Mouse (Mus musculus) hindbrain, postnatal 0 days (tissue): ENCODE data around the gene Gm11020. TPM values are rescaled to one million over a fixed set of nuclear protein-coding genes. Genes with fewer than 3 reads are reported as not detected.

Experiments used
- ATAC-seq: fragments of 200-750 bp; cut with Nextera tagmentation; 2 replicates; pipeline ENCODE4 v1.8.0; 2017; ENCODE audit warnings: mild to moderate bottlenecking, moderate TSS enrichment, moderate library complexity
- DNase-seq: peaks from one replicate; pipeline ENCODE4 v3.0.0-alpha.2; 2015; ENCODE audit warnings: low spot score
- H3K27ac ChIP-seq: fragments of 300-500 bp; sonication (generic); 2 replicates; pipeline ENCODE4 v1.5.1; 2014; ENCODE audit warnings: mild to moderate bottlenecking
- H3K27me3 ChIP-seq: fragments of 300-500 bp; sonication (generic); 2 replicates; pipeline ENCODE4 v1.6.1; 2014; ENCODE audit warnings: low read length, mixed read lengths; ENCODE audit not compliant: insufficient read depth
- H3K36me3 ChIP-seq: fragments of 300-500 bp; sonication (generic); 2 replicates; pipeline ENCODE4 v1.6.1; 2014; ENCODE audit warnings: low read length, mixed read lengths; ENCODE audit not compliant: insufficient read depth
- H3K4me1 ChIP-seq: fragments of 300-500 bp; sonication (generic); 2 replicates; pipeline ENCODE4 v1.6.1; 2014; ENCODE audit warnings: antibody characterized with exemption, low read length, mixed read lengths; ENCODE audit not compliant: insufficient read depth
- H3K4me2 ChIP-seq: fragments of 300-500 bp; sonication (generic); 2 replicates; pipeline ENCODE4 v1.6.1; 2014; ENCODE audit warnings: low read depth, mild to moderate bottlenecking, low read length, moderate library complexity, mixed read lengths
- H3K4me3 ChIP-seq: fragments of 300-500 bp; sonication (generic); 2 replicates; pipeline ENCODE4 v1.5.1; 2014; ENCODE audit warnings: low read length
- H3K9ac ChIP-seq: fragments of 300-500 bp; sonication (generic); replicated peaks from 2 replicates; pipeline ENCODE4 v1.6.1; 2014; ENCODE audit warnings: mild to moderate bottlenecking, low read length, moderate library complexity, mixed read lengths
- H3K9me3 ChIP-seq: fragments of 300-500 bp; sonication (generic); 2 replicates; pipeline ENCODE4 v1.6.1; 2016; ENCODE audit warnings: low read length, mixed read lengths
- CTCF ChIP-seq: IDR thresholded peaks from 2 replicates; pipeline ENCODE4 v1.5.1; 2016; ENCODE audit warnings: antibody characterized with exemption, control low read depth, low read depth
- WGBS: fragments of 180-500 bp; shearing (Covaris S2); extraction: QIAGEN DNeasy Blood & Tissue Kit; methylation state at CpG from one replicate; pipeline ENCODE4 v1.1.7; 2014; 5-methylcytosine and 5-hydroxymethylcytosine counted together
- polyA plus RNA-seq: library from polyadenylated mRNA; unstranded; fragments of >200 nt; fragmentation: Nextera tagmentation; extraction: Ambion mirVana; gene quantifications from 2 replicates; pipeline ENCODE4 v1.2.1, GENCODE M21; 2015
- total RNA-seq: library from RNA; depleted of rRNA; stranded (reverse); fragments of >200 nt; gene quantifications from 2 replicates; pipeline ENCODE4 v1.2.3, GENCODE M21; 2014

Gene Gm11020
- total and polyA plus RNA-seq, 2 experiments from 2014 or later, result not detected

DNA sequence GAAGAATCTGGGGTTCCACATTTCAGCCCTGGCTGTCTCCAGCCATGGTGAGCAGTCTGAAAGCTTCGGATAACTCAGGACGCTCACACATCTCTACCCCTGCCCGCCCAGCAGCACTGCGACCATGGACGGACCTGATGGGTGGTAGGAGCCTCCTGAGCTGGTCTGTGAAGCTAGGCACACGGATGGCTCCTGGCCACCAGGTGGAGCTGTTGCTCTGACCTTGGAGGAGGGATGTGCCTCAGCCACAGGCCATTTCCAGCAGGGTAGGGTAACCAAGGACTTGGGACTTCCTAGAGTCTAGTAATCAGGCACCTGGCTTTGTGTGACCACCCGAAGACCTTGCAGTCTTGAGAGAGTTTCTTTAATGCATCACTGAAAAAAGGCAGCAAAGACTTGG, 22.6 kb downstream of the Gm11020 start:
- H3K36me3 ChIP-seq, result no peaks in the 10 kb centered on the region; the same call in 1 of the 2 replicates
- H3K27me3 ChIP-seq, result no peaks in the 10 kb centered on the region
- no peak overlapping the region for H3K9ac ChIP-seq
- peak; percentile 92 for DNase-seq
- H3K4me1 ChIP-seq, result no peaks in the 10 kb centered on the region
- no peak overlapping the region for H3K4me3 ChIP-seq
- H3K27ac ChIP-seq, result no peak overlapping the region
- ATAC-seq, result peak; percentile 57
- peak; percentile 98 for TF ChIP-seq CTCF
- H3K9me3 ChIP-seq, result no peaks in the 10 kb centered on the region
- H3K4me2 ChIP-seq, result no peak overlapping the region
- 20% methylated on average over 7 of the region's 7 CpGs for WGBS

DNA sequence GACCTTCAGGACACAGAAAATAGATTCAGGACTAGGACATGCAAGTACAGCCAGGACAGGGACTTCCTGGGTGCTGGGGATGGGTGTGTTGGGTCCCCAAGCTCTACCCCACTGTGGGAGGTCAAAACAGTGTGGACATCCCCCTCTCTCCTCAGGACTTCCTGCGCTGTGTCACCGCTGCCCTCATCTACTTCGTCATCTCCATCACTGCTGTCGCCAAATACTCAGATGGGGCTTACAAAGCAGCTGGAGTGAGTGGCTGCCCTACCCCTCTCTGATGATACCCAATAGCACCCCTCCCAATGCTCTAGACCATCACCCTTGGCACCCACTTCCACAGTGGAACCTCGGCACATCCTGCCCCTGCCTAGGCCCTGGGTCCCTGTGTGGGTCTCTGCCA, 23.3 kb downstream of the Gm11020 start:
- Histone ChIP-seq H3K4me1 (no peaks in the 10 kb centered on the region), H3K9me3 (no peaks in the 10 kb centered on the region), H3K4me3 (no peak overlapping the region), H3K4me2 (no peak overlapping the region), H3K27ac (no peak overlapping the region), H3K9ac (no peak overlapping the region), H3K36me3 (no peaks in the 10 kb centered on the region; the same call in 1 of the 2 replicates), H3K27me3 (no peaks in the 10 kb centered on the region)
- 95% methylated on average over 5 of the region's 5 CpGs for WGBS
- DNase-seq (no peak), ATAC-seq (no peak)
- TF ChIP-seq CTCF, result no peak

DNA sequence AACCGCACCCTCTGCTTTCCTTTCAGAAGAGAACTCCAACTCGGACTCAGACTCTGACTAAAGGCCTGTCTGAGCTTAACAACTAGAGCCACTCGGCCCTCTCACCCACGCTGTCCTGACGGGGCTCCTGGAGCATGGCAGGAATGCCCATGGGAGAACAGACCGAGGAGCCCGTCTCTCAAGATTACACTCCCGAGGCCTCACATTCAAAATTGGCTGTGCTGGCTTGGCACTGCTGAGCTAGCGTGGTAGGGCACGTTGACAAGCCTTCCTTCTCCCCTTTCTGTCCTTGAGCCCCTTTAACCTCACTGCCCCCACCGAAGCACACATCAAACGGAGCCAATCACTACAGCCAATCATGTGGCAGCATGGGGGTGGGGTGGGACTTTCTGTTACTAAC, 25.3 kb downstream of the Gm11020 start:
- ATAC-seq (no peak), DNase-seq (no peak)
- TF ChIP-seq CTCF, result no peak

DNA sequence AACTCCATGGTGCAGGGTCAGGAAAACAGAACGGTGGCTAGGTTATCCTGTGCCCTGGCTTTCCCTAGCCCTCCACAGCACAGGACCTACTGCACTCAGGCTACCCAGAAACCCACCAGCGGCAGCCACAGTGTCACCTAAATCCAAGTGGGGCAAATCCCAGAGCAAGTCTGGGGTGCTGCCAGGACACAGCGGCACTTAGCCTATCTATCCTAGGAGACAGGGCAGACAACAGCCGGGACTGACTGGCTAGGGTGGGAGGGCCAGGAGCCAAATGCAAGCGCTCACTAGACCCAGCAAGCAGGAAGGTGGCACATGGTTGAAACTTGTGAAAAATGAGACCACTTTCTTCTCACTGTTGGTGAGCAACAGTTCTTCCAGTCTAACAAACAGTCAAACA, 27.6 kb downstream of the Gm11020 start:
- H3K4me1 ChIP-seq, result no peaks in the 10 kb centered on the region
- no peak for DNase-seq
- H3K27me3 ChIP-seq, result no peaks in the 10 kb centered on the region
- WGBS, result 55% methylated on average over 5 of the region's 5 CpGs
- no peak overlapping the region for H3K9ac ChIP-seq
- no peak overlapping the region for H3K4me3 ChIP-seq
- H3K9me3 ChIP-seq, result no peaks in the 10 kb centered on the region
- ATAC-seq, result no peak
- TF ChIP-seq CTCF, result no peak
- peaks cover 1% of the 10 kb centered on the region; the same call in 1 of the 2 replicates for H3K36me3 ChIP-seq
- no peak overlapping the region for H3K27ac ChIP-seq
- no peak overlapping the region for H3K4me2 ChIP-seq

More for the DNA sequence above, 25.3 kb downstream of the Gm11020 start:
- no peak overlapping the region for H3K4me3 ChIP-seq
- no peak overlapping the region for H3K27ac ChIP-seq
- H3K9ac ChIP-seq, result no peak overlapping the region
- no peaks in the 10 kb centered on the region for H3K4me1 ChIP-seq
- H3K27me3 ChIP-seq, result no peaks in the 10 kb centered on the region
- H3K9me3 ChIP-seq, result no peaks in the 10 kb centered on the region
- H3K36me3 ChIP-seq, result no peaks in the 10 kb centered on the region; the same call in 1 of the 2 replicates
- 48% methylated on average over 12 of the region's 12 CpGs for WGBS
- no peak overlapping the region for H3K4me2 ChIP-seq

DNA sequence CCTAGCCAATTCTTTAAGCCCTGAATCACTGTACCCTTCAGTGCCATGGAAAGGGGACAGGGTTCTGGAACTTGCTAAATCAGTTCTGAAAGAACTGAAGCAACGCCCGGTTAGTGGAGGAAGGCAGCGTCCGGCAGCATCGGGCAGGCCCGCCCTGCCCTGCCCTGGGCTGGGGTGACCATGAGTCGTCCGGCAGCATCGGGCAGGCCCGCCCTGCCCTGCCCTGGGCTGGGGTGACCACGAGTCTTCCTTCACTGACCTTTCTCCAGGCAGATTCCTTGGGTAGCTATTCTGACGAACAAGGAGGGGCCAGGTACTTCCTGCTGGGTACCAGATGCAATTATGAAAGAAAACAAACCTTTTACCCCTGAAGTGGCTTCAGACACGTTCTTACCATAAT, 28.7 kb downstream of the Gm11020 start:
- no peaks in the 10 kb centered on the region for H3K4me1 ChIP-seq
- H3K36me3 ChIP-seq, result peaks cover 11% of the 10 kb centered on the region; the same call in 1 of the 2 replicates
- no peaks in the 10 kb centered on the region for H3K9me3 ChIP-seq
- H3K27me3 ChIP-seq, result no peaks in the 10 kb centered on the region
- H3K27ac ChIP-seq, result no peak overlapping the region
- no peak for TF ChIP-seq CTCF
- ATAC-seq, result no peak
- WGBS, result 87% methylated on average over 13 of the region's 13 CpGs
- no peak overlapping the region for H3K4me2 ChIP-seq
- no peak overlapping the region for H3K4me3 ChIP-seq
- no peak for DNase-seq
- no peak overlapping the region for H3K9ac ChIP-seq

DNA sequence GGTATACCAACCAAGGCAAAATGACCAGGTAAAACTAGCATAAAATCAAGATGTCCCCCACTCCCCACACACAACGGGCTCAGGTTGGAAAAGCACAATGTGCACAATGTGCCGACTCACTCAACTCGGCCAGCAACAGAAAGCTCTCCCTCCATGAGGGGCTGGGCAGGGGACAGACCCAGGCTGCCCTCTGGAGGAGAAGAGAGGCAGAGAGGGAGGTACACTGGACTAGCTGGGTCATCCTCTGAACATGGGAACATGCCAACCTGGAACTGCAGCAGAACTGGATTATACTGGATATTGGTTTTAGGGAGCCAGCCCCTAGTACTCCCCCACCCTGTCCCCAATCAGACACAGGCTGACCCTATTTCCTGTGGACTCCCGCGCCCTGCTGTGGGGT, 31.8 kb downstream of the Gm11020 start:
- no peak overlapping the region for H3K27ac ChIP-seq
- no peaks in the 10 kb centered on the region for H3K9me3 ChIP-seq
- peak; percentile 40 for DNase-seq
- peak; percentile 63; the same call in 1 of the 2 replicates for ATAC-seq
- peak; percentile 64 for TF ChIP-seq CTCF
- H3K4me3 ChIP-seq, result no peak overlapping the region
- peaks cover 11% of the 10 kb centered on the region; the same call in 1 of the 2 replicates for H3K36me3 ChIP-seq
- no peak overlapping the region for H3K9ac ChIP-seq
- WGBS, result 54% methylated on average over 5 of the region's 5 CpGs
- no peak overlapping the region for H3K4me2 ChIP-seq
- no peaks in the 10 kb centered on the region for H3K27me3 ChIP-seq
- no peaks in the 10 kb centered on the region for H3K4me1 ChIP-seq

DNA sequence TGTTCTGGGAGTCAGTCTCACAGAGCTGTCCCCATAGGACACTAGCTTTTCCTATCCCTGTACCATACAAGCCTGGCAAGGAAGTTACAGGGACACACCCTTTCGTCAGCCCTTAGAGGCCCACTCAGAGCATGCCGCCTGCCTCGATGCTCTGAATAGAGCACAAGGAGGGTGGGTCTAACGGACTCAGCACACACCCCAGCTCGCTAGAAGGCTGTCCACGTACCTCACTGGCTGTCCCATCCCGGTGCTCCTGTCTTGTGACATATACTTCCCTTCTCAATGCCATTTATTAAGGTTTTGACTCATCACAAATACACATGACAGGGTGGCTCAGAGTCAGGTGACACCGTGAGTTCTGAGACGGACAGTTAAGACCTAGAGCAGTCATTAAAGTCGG, 33.1 kb downstream of the Gm11020 start:
- no peak for TF ChIP-seq CTCF

More for the DNA sequence above, 33.1 kb downstream of the Gm11020 start:
- DNase-seq (no peak), ATAC-seq (no peak)
- no peak overlapping the region for H3K4me2 ChIP-seq
- no peak overlapping the region for H3K4me3 ChIP-seq
- peaks cover under 1% of the 10 kb centered on the region; the same call in 1 of the 2 replicates for H3K4me1 ChIP-seq
- H3K27ac ChIP-seq, result no peak overlapping the region
- WGBS, result 91% methylated on average over 10 of the region's 10 CpGs
- no peaks in the 10 kb centered on the region for H3K27me3 ChIP-seq
- H3K36me3 ChIP-seq, result peaks cover 11% of the 10 kb centered on the region; the same call in 1 of the 2 replicates
- no peak overlapping the region for H3K9ac ChIP-seq
- no peaks in the 10 kb centered on the region for H3K9me3 ChIP-seq
